Mouse (Mus musculus): ENCODE results near the gene Sgms1. TPM values are rescaled to one million over a fixed set of nuclear protein-coding genes. Genes with fewer than 3 reads are reported as not detected.

The Sgms1 gene
- total RNA-seq, 2 experiments from 2014 or later: 53.8 to 62.8 TPM

- intact Hi-C loops (cut with DNase I): loop anchor here (10.0 kb wide), 2 partner anchors 95 to 365 kb away; partner anchors contain the start of gene Minpp1
- TF ChIP-seq CTCF (IDR thresholded peaks at IDR 0.05): no peak
- no peak overlapping the region for H3K27ac ChIP-seq
- no peak for DNase-seq
- H3K4me3 ChIP-seq: no peak overlapping the region
These were observed 269.8 kb downstream of the Sgms1 start for GRCm38 (mm10) chr19:32119666-32120065.

DNA sequence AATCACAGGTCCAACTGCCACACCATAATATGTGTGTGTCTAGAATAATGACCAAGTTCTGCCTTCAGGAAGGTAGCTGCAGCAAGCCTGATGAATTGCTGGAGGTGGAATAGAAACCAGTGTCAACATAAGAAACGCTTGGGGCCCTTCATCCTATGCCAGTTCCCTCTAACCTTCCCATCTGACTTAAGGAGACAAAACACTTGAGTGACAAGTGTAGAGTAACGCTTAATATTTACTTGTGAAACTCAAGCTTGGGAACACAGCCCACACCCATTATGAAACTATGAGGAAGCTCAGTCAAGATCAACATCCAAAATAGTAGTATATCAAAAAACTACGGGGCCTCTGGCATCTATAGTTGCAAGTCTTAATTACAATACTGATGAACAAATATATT is 271.0 kb downstream of the Sgms1 start:
- Histone ChIP-seq H3K27ac (no peak overlapping the region), H3K4me3 (no peak overlapping the region)
- no peak for TF ChIP-seq CTCF (IDR thresholded peaks at IDR 0.05)
- intact Hi-C loops (cut with DNase I): loop anchor here (10.0 kb wide), 1 partner anchor 366 kb away; the partner anchor contains the start of gene Minpp1
- DNase-seq: no peak

- TF ChIP-seq CTCF (IDR thresholded peaks at IDR 0.05): peak; percentile 46
- intact Hi-C loops (cut with DNase I): loop anchor here (10.0 kb wide), 1 partner anchor 367 kb away; the partner anchor contains the start of gene Minpp1
- Histone ChIP-seq H3K4me3 (no peak overlapping the region), H3K27ac (no peak overlapping the region)
- no peak for DNase-seq
These were observed 272.0 kb downstream of the Sgms1 start for GRCm38 (mm10) chr19:32117484-32118018.

GRCm38 (mm10) chr19:32111866-32112790 is 277.4 kb downstream of the Sgms1 start:
- intact Hi-C loops (cut with DNase I): loop anchor here (10.0 kb wide), 1 partner anchor 373 kb away; the partner anchor contains the start of gene Minpp1
- H3K4me3 ChIP-seq: peak overlapping the region; percentile 11; the same call in 1 of the 2 replicates
- no peak overlapping the region for H3K27ac ChIP-seq
- DNase-seq: no peak
- TF ChIP-seq CTCF (IDR thresholded peaks at IDR 0.05): no peak

- peak; percentile 43 for TF ChIP-seq CTCF (IDR thresholded peaks at IDR 0.05)
- H3K27ac ChIP-seq: peak within 1 kb of the TSS; percentile 98
- peak; percentile 87 for DNase-seq
- intact Hi-C loops (cut with DNase I): loop anchor here (5.0 kb wide), 1 partner anchor 279 kb away; the partner anchor contains the start of gene Sgms1
- peak within 1 kb of the TSS; percentile 91 for H3K4me3 ChIP-seq
These were observed 281.7 kb downstream of the Sgms1 start, which contains the start of gene Asah2 for GRCm38 (mm10) chr19:32107771-32108306. Asah2 (minus strand) TSS chr19:32108211.

DNA sequence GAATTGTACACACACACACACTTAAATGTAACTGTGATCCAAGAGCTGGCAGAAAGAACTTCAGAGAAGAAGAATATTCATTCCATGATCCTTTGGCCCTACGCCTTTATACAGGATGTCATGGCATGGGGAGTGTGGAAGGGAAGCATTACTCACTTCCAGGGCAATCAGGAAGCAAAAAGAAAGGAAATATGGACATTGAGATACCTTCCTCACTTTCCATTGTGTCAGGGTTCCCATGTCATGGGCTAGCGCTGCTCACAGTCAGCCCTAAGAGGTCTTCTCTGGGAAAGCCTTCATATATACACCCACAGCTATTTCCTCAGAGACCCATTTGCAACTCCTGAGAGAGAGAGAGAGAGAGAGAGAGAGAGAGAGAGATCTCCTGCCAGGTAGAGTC is 282.8 kb downstream of the Sgms1 start:
- intact Hi-C loops (cut with DNase I): loop anchor here (5.0 kb wide), 1 partner anchor 281 kb away; the partner anchor contains the start of gene Sgms1
- peak overlapping the region; percentile 91 for H3K4me3 ChIP-seq
- H3K27ac ChIP-seq: peak overlapping the region; percentile 98
- TF ChIP-seq CTCF (IDR thresholded peaks at IDR 0.05): no peak
- no peak for DNase-seq

DNA sequence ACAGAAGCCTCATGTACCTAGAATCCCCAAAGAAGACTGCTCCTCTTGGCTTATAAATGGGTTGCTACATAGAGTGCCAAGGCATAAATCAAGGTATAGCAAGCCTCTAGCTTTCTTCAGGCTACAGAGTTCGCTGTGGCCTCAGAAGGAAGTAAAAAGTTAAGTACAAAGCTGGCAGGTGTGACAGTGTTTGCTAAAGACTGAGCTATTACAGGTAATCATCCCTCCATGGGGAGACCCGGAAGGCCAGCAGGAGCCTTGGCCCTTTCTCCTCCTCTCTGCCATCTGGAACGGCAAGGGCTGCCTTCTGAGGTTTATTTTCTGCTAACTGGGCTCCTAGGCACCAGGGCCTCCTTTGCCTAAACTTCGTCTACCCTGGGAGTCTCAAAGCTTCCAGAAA is 285.3 kb downstream of the Sgms1 start:
- TF ChIP-seq CTCF (IDR thresholded peaks at IDR 0.05): no peak
- Histone ChIP-seq H3K27ac (no peak overlapping the region), H3K4me3 (no peak overlapping the region)
- intact Hi-C loops (cut with DNase I): loop anchor here (5.0 kb wide), 1 partner anchor 132 kb away; no protein-coding TSS in a partner anchor
- DNase-seq: no peak

GRCm38 (mm10) chr19:32102976-32103300 is 286.6 kb downstream of the Sgms1 start:
- Histone ChIP-seq H3K4me3 (peak overlapping the region; percentile 11), H3K27ac (no peak overlapping the region)
- intact Hi-C loops (cut with DNase I): loop anchor here (5.0 kb wide), 1 partner anchor 131 kb away; no protein-coding TSS in a partner anchor
- DNase-seq: no peak
- no peak for TF ChIP-seq CTCF (IDR thresholded peaks at IDR 0.05)

- intact Hi-C loops (cut with DNase I): loop anchor here (5.0 kb wide), 1 partner anchor 130 kb away; no protein-coding TSS in a partner anchor
- peak overlapping the region; percentile 11 for H3K4me3 ChIP-seq
- TF ChIP-seq CTCF (IDR thresholded peaks at IDR 0.05): no peak
- no peak for DNase-seq
- no peak overlapping the region for H3K27ac ChIP-seq
These were observed 287.1 kb downstream of the Sgms1 start for GRCm38 (mm10) chr19:32102294-32102975.

DNA sequence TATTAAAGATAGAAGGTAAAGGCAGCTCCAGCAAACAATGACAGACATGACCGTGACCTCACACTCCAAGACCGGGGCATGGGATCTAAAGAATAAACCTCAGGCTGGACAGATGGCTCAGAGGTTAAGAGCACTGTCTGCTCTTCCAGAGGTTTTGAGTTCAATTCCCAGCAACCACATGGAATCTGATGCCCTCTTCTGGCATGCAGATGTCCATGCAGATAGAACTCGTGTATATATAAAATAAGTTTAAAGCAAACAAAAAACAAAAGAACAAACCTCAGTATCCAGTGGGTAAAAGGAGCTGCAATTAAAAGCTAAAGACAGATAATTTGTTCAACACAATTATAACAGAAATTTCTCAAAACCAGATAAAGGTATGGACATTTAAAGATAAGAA is 290.9 kb downstream of the Sgms1 start:
- H3K27ac ChIP-seq: no peak overlapping the region
- peak; percentile 52 for TF ChIP-seq CTCF (IDR thresholded peaks at IDR 0.05)
- DNase-seq: no peak
- no peak overlapping the region for H3K4me3 ChIP-seq
- intact Hi-C loops (cut with DNase I): no loop called here

- TF ChIP-seq CTCF (IDR thresholded peaks at IDR 0.05): no peak
- intact Hi-C loops (cut with DNase I): no loop called here
- DNase-seq: no peak
These were observed 297.2 kb downstream of the Sgms1 start for GRCm38 (mm10) chr19:32092358-32092757.

DNA sequence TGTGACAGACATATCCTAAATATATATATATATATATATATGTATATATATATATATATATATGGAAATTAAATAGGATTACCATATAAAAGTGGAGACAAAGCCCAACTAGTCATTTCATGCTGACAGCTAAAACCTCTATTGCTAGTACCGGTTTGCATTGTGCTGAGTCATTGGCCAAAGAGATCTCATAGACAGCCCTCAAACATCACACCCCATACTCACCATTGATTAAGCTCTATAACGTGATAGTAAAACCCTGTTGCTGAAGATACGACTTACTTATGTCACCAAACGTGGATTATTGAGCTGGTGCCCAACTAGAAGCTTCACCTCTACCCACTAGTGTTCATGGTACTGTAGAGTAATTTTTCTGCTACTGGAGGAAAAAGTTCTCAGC is 298.7 kb downstream of the Sgms1 start:
- DNase-seq: no peak
- Histone ChIP-seq H3K27ac (no peak overlapping the region), H3K4me3 (no peak overlapping the region)
- intact Hi-C loops (cut with DNase I): no loop called here
- TF ChIP-seq CTCF (IDR thresholded peaks at IDR 0.05): no peak

More at GRCm38 (mm10) chr19:32092358-32092757, 297.2 kb downstream of the Sgms1 start:
- H3K4me3 ChIP-seq: no peak overlapping the region
- H3K27ac ChIP-seq: no peak overlapping the region
